Mouse (Mus musculus): ENCODE results near the gene Map7d1. TPM values are rescaled to one million over a fixed set of nuclear protein-coding genes. Genes with fewer than 3 reads are reported as not detected.
A peak's percentile ranks its signal among the peaks of the same experiment; 100 is the strongest.

Map7d1 gene
- total and polyA plus RNA-seq, 2 experiments from 2014 or later: 71.1 to 115 TPM

DNA sequence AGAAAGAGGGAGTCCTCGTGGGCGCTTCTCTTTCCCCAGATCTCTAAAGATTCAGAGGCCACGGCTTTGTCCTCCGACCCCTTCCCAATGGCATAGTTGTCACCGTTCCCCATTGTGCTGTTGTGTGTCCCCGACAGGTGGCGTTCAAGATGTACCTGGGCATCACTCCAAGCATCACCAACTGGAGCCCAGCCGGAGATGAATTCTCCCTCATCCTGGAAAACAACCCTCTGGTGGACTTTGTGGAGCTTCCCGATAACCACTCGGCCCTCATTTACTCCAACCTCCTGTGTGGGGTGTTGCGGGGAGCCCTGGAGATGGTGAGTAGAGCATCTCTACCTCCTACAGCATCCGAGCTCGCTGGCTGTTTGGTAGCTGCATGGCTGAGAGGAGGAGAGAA, 17.6 kb upstream of the Map7d1 start:
- Histone ChIP-seq H3K27me3 (ENCODE audit: insufficient read depth, low read length) (no peaks in the 10 kb centered on the region), H3K36me3 (ENCODE audit: insufficient read depth) (peaks cover 34% of the 10 kb centered on the region), H3K4me2 (ENCODE audit: low read depth) (no peak overlapping the region), H3K27ac (ENCODE audit: low read depth, low read length) (no peak overlapping the region), H3K9me3 (ENCODE audit: low read length) (no peaks in the 10 kb centered on the region), H3K9ac (no peak overlapping the region), H3K4me1 (ENCODE audit: insufficient read depth) (no peaks in the 10 kb centered on the region), H3K4me3 (ENCODE audit: low read depth, low read length) (no peak overlapping the region)
- 69% methylated on average over 13 of the region's 13 CpGs for WGBS
- no peak for TF ChIP-seq CTCF (IDR thresholded peaks at IDR 0.05; ENCODE audit: low read depth)
- DNase-seq (no peak), ATAC-seq (no peak)

DNA sequence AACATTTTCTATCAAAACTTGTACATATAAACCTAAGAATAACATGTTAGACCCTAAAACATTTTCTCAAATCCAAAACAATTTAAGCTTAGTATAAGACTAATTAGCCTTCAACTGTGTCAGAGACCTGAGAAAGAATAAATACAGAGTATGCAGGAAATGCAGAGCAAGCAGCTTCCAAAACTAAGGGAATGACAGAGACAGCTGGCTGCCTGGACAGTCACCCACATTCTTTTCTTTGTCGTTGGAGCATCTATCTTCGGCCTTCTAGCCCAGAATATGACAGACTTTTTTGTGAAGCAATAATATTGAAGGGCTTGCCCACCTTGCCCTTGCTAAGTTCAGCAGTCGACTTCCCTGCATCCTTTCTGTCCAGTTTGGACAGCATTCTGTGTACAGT, 13.1 kb upstream of the Map7d1 start:
- DNase-seq (no peak), ATAC-seq (no peak)
- Histone ChIP-seq H3K9ac (no peak overlapping the region), H3K27ac (ENCODE audit: low read depth, low read length) (no peak overlapping the region), H3K4me2 (ENCODE audit: low read depth) (no peak overlapping the region), H3K4me1 (ENCODE audit: insufficient read depth) (no peaks in the 10 kb centered on the region), H3K4me3 (ENCODE audit: low read depth, low read length) (no peak overlapping the region), H3K9me3 (ENCODE audit: low read length) (no peaks in the 10 kb centered on the region), H3K36me3 (ENCODE audit: insufficient read depth) (peaks cover 25% of the 10 kb centered on the region), H3K27me3 (ENCODE audit: insufficient read depth, low read length) (no peaks in the 10 kb centered on the region)
- 75% methylated on average over 3 of the region's 3 CpGs for WGBS
- no peak for TF ChIP-seq CTCF (IDR thresholded peaks at IDR 0.05; ENCODE audit: low read depth)

DNA sequence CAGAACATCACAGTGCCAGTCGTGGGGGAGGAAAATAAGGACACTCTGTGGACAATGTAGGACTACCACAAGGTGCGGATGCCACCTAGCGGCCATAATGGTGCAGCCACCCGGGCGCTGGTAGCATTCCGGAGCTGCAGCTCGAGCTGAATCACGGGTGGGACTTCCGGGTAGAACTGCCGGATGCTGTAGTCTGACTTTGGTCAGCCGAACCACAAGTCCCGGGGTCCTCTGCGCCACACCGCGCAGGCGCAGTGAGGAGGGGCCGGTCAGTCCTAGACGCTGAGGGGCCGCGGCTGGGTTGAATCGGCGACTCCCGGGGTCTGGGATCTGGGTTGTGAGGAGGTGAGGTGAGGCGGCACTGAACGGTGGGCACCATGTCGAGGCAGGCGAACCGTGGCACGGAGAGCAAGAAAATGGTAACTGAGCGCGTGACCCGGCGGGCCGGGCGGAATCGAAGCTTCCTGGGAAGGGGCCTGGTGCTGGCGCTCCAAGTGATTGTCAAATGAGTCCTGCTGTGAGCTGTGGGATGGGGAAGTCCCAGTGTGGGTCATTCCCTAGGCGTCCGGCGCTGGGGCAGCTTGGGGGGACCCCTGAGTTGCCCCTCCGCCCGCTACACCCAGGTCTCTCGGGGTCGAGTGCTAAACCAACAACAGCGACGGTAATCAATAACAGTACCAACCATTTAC, 6.1 kb upstream of the Map7d1 start, which contains the start of gene Trappc3:
TSS of gene Trappc3 (plus strand) at position 207 of the 689 bp plus-strand sequence.
- peaks cover 10% of the 10 kb centered on the region for H3K4me1 ChIP-seq (ENCODE audit: insufficient read depth)
- peak; percentile 99 for ATAC-seq
- H3K27me3 ChIP-seq (ENCODE audit: insufficient read depth, low read length): no peaks in the 10 kb centered on the region; the same call in 1 of the 2 replicates
- H3K9me3 ChIP-seq (ENCODE audit: low read length): no peaks in the 10 kb centered on the region
- TF ChIP-seq CTCF (IDR thresholded peaks at IDR 0.05; ENCODE audit: low read depth): peak; percentile 99
- peak; percentile 98 for DNase-seq
- no peak within 1 kb of the TSS for H3K27ac ChIP-seq (ENCODE audit: low read depth, low read length)
- WGBS: under 1% methylated on average over 46 of the region's 46 CpGs
- H3K4me3 ChIP-seq (ENCODE audit: low read depth, low read length): peak within 1 kb of the TSS; percentile 67
- peak within 1 kb of the TSS; percentile 62 for H3K4me2 ChIP-seq (ENCODE audit: low read depth)
- peak within 1 kb of the TSS; percentile 79 for H3K9ac ChIP-seq
- peaks cover 4% of the 10 kb centered on the region; the same call in 1 of the 2 replicates for H3K36me3 ChIP-seq (ENCODE audit: insufficient read depth)

DNA sequence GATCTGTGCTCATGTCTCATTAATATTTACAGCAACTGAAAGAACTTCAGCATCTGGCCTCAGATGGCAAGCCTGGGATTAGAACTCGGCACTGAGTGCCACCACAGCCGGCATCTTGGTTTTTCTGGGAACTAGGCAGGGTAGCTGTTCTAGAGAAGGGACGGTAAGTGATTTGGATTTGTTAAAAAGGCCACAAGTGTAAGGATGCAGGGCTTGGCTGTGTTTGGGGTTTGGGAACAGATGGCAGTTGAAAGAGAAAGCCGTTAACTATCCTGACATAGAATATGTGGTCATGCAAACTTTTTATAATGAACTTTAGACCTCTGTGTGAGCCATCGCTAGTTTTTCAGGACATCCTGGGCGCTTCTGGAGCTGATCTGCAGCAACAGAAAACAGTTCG, 5.5 kb upstream of the Map7d1 start:
- DNase-seq: no peak
- Histone ChIP-seq H3K4me1 (ENCODE audit: insufficient read depth) (peaks cover 14% of the 10 kb centered on the region), H3K4me3 (ENCODE audit: low read depth, low read length) (no peak overlapping the region), H3K9me3 (ENCODE audit: low read length) (no peaks in the 10 kb centered on the region), H3K36me3 (ENCODE audit: insufficient read depth) (peaks cover 4% of the 10 kb centered on the region; the same call in 1 of the 2 replicates), H3K4me2 (ENCODE audit: low read depth) (no peak overlapping the region), H3K27me3 (ENCODE audit: insufficient read depth, low read length) (no peaks in the 10 kb centered on the region; the same call in 1 of the 2 replicates), H3K9ac (no peak overlapping the region), H3K27ac (ENCODE audit: low read depth, low read length) (no peak overlapping the region)
- no peak for TF ChIP-seq CTCF (IDR thresholded peaks at IDR 0.05; ENCODE audit: low read depth)
- WGBS: 42% methylated on average over 7 of the region's 7 CpGs
- no peak for ATAC-seq

DNA sequence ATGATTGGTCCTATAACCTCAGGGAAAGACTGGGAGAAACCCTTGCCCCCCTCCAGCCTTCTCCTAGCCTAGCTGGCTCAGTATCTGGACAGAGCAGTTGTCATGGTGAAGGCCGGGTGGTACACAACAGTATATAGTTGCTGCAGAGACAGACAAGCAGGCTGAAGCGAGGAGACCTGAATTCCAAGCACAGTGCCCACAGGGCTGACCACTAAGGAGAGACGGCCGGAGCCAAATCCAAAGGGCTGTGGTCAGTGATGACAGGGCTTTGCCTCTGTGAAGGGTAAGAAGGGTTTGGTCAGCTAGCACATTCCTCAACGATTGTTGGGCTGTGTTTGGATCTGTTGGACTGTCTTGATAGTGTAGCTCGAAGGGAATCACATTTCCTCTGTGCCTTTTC, 5.1 kb upstream of the Map7d1 start:
- DNase-seq: no peak
- H3K4me2 ChIP-seq (ENCODE audit: low read depth): no peak overlapping the region
- 82% methylated on average over 6 of the region's 6 CpGs for WGBS
- no peak overlapping the region for H3K27ac ChIP-seq (ENCODE audit: low read depth, low read length)
- no peak overlapping the region for H3K9ac ChIP-seq
- no peak for TF ChIP-seq CTCF (IDR thresholded peaks at IDR 0.05; ENCODE audit: low read depth)
- peaks cover 14% of the 10 kb centered on the region for H3K4me1 ChIP-seq (ENCODE audit: insufficient read depth)
- peaks cover 4% of the 10 kb centered on the region; the same call in 1 of the 2 replicates for H3K36me3 ChIP-seq (ENCODE audit: insufficient read depth)
- H3K9me3 ChIP-seq (ENCODE audit: low read length): no peaks in the 10 kb centered on the region
- no peaks in the 10 kb centered on the region; the same call in 1 of the 2 replicates for H3K27me3 ChIP-seq (ENCODE audit: insufficient read depth, low read length)
- no peak overlapping the region for H3K4me3 ChIP-seq (ENCODE audit: low read depth, low read length)
- no peak for ATAC-seq

DNA sequence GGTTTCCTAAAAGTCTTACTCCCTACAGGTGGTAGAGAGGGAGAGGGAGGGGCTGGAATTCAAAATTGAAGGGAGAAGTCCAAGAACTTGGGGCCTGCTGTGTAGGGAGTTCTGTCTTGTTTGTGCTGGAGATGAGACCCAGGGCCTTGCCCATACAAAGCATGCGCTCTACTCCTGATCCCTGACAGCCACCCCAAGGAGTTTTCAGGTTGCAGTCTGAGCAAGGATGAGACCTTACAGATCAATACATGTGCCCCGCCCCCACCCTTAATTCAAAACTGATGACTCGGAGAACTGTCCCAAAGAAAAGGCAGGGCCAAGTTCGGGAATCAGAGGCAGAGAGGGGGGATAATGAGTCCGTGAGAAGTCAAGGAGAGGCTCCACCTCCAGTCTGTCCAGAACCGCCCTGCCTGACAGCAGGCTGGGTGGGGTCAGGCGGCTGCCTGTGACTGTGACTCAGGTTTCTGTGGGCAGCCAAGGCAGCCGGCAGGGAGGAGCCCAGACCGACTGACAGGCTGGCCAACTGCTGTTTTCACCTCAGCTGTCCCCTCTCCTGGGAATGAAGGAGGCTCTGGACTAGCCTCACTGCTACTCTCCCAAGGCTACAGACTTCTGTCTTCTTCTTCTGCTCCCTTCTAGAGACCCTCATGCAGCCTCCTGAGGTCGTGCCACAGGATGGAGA, 4.5 kb upstream of the Map7d1 start:
- H3K27me3 ChIP-seq (ENCODE audit: insufficient read depth, low read length): no peaks in the 10 kb centered on the region; the same call in 1 of the 2 replicates
- H3K27ac ChIP-seq (ENCODE audit: low read depth, low read length): no peak overlapping the region
- peaks cover 4% of the 10 kb centered on the region; the same call in 1 of the 2 replicates for H3K36me3 ChIP-seq (ENCODE audit: insufficient read depth)
- WGBS: 17% methylated on average over 10 of the region's 10 CpGs
- ATAC-seq: no peak
- TF ChIP-seq CTCF (IDR thresholded peaks at IDR 0.05; ENCODE audit: low read depth): no peak
- no peaks in the 10 kb centered on the region for H3K9me3 ChIP-seq (ENCODE audit: low read length)
- H3K9ac ChIP-seq: no peak overlapping the region
- no peak for DNase-seq
- H3K4me1 ChIP-seq (ENCODE audit: insufficient read depth): peaks cover 14% of the 10 kb centered on the region
- H3K4me2 ChIP-seq (ENCODE audit: low read depth): no peak overlapping the region
- no peak overlapping the region for H3K4me3 ChIP-seq (ENCODE audit: low read depth, low read length)

Data from forebrain, postnatal 0 days (tissue).